Mouse (Mus musculus) heart, postnatal 25 days (tissue): ENCODE data around the gene Slc12a3. TPM values are rescaled to one million over a fixed set of nuclear protein-coding genes. Genes with fewer than 3 reads are reported as not detected.

Source experiments
- DNase-seq: peaks from one replicate; pipeline ENCODE4 v3.0.0; 2022; ENCODE audit warnings: low spot score
- intact Hi-C: fragments of 180-260 bp; cut with DNase I; formaldehyde crosslinking; loops from one replicate; pipeline ENCODE4 v1.15.1; 2025
- total RNA-seq, 2 experiments: library from RNA; stranded (reverse); gene quantifications; 2 replicates each; pipeline ENCODE4 v1.2.3; 2021

Slc12a3 gene
- total RNA-seq, 2 experiments from 2014 or later, result 0.14 to 0.26 TPM

DNA sequence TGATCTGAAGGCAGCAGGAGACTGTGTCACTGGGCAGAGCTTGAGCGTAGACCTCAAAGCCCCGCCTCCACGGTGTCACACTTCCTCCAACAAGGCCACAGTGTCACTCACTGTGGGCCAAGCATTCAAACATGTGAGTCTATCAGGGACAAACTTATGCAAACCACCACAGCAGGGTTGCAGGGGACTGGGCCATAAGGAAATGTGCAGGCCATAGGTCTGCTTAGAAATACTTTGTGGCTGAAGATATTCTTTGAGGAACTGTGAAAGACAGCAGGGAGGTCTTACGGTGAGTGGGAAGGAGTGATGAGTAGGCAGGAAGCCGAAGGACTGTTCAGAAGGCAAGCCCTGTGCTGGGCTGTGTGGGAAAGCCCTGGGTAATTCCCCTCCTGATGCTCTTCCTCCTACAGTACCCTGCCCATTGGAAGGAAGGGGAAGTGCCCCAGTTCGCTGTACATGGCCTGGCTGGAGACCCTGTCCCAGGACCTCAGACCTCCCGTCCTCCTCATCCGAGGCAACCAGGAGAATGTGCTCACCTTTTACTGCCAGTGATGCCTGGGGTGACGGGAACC, 36.5 kb downstream of the Slc12a3 start:
- no peak for DNase-seq
- intact Hi-C loops, result no loop called here

DNA sequence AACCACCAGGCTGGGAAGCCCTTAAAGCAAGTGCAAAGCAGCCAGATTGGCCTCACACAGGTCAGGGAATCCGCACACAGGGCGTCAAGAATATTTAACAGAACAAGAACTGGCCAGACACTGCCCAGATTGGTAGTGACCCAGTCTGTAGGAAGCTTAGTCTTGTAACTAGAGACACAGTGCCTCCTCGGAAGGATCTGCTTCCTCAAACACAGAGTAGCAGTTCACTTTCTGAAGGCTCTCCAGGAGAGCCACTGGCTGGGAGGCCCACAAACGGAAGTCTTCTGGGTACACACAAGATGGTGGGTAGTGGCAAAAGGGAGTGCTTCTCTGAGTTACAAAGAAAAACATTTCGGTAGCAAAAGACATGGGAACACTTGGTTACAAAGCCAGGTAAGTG, 41.8 kb downstream of the Slc12a3 start:
- no peak for DNase-seq
- intact Hi-C loops, result no loop called here

DNA sequence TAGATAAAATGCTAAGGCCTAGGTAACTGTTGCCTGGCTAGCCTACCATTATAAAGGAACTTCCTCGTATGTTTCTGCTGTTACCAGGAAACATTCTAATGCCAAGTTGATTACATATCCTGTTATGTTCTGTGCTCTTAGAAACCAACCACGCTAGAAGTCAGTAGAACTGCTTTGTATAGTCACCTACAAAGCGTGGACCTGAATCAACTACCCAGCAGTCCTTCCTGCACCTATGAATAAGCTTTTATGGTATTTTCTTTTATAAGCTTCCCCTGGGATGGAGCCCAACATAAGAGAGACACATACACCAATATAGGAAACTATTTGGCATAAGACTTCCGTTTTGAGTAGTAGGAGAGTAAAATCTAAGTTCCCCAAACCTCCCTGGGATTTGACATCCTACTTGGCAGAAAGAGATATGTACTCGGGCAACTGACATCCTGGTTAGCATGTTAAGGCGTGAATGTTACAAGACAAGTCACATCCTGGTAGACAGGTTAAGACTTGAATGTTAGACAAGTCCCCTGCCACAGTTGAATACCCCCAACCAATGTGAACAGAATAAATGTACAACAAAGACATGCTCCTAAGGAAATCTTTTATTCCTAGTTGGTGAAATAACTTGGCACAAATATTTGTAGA, 44.1 kb downstream of the Slc12a3 start:
- DNase-seq, result no peak
- intact Hi-C loops, result no loop called here

DNA sequence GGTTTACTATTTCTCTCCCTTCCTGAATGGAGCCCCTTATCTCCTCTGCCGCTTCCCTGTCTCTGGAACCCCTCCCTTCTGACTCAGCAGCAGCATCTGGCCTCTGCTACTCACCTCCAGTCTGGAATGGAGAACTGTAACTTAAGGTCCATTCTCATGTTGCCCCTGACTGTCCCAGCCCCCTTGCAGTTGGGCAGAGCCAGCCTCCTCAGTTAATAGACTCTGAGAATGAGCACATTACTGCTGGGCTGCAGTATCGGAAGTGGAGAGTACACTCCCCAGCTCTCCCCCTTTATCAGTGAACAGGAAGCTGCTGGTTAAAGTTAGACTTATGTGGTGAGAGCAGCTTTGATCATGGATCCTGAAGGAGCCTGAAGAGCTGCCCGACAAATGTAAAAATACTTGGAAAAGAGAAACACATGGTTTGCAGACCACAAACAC, 46.6 kb downstream of the Slc12a3 start:
- no peak for DNase-seq
- intact Hi-C loops, result no loop called here

DNA sequence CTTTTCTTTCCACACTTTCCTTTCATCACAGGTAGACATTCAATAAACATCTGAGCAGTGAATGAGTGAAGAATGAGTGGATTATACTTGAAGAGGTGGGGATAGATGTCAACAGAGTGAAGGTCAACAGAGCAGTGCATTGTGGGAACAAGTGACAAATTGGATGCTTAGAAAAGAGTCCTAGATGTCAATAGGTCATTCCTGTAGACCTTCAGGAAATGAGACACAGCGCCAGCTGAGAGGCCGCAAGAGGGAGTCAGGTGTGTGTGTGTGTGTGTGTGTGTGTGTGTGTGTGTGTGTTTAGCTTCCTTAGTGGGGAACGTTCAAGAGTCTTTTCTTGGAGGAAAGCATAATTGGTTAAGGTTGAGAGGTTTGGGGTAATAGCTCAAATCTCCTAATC, 47.2 kb downstream of the Slc12a3 start:
- intact Hi-C loops, result no loop called here
- DNase-seq, result no peak

DNA sequence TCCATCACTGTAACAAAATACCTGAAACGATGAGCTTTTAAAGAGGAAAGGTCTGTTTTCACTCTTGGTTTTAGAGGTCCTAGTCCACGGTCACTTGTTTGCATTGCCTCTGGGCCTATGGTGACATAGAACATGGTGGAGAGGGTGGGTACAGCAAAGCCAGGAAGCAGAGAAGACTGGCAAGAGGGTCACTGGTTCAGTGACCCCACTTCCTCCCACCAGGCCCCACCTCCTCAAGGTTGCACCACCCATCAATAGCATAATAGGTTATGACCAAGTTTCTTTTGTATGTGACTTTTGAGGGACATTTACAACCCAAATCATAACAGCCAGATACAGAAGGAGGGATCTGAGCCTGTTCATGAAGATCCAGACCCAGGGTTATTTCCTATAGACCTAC, 47.6 kb downstream of the Slc12a3 start:
- intact Hi-C loops, result no loop called here
- DNase-seq, result no peak

DNA sequence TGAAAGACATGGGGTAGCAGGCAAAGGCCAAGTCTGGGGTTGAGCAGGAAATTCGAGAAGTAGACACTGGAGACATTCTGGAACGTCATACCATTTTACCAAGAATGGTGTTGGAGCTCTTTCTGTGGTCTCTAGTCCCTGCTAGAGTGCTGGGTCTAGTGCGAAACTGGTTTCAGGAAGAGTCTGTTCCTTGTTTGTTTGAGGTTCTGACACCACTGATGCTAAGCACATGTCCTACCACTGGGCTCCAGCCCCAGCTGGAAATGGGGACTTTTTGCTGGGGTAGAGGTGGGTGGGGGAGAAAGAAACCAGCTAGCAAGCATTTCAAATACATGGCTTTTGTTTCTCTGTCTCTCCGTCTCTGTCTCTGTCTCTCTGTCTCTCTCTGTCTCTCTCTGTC, 48.0 kb downstream of the Slc12a3 start:
- DNase-seq, result no peak
- intact Hi-C loops, result no loop called here

DNA sequence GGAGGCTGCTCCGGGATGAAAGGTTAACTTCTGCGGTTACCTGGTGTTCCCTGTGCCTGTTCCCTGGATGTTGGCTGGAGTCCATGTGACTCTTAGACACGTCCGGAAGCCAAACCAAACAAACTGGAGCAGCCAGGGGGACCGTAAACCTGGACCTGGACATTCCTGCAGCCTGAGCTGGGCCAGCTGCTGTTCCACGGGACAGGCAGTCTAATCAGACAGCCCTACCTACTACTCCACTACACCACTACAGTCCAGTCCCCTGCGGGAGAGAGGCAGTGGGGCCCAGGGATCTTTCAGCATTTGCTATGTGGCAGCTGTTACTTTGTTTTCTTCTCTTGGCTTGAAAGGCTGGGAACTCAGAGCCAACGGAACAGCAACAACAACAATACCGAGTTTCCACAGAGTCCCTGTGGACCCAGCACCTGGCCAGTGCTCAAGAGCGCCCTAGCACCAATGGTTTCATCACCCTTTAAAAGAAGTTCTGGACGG, 48.8 kb downstream of the Slc12a3 start:
- DNase-seq, result peak; percentile 67
- intact Hi-C loops, result no loop called here

DNA sequence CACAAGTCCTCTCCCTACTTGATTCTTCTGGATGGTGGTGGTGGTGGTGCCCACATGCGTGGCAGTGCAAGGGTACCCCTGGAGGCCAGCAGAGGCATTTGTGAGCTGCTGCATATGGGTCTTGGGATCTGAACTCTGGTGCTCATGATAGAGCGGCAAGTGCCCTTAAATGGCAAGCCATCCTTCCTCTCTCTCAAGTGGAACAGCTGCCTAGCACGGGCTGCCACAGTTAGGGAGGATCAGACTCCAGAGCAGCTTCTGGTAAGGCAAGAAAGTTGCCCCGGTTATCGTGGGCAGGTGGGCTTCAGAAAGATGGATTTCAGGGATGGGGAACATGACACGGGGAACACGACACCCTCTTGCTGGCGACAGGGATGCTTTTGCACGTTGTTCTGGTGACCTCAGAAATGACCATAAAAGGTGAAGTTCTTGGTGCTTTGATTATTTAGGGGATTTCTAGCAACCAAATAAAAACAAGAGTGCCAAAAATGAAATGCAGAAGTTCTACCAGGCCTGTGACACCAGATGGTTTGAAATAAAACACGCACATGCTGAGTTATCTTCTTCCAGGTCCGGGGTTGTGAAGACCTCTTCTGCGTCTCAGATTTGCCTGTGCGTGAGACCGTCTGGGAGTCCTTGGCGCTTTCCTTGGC, 49.9 kb downstream of the Slc12a3 start:
- no peak for DNase-seq
- intact Hi-C loops, result no loop called here

DNA sequence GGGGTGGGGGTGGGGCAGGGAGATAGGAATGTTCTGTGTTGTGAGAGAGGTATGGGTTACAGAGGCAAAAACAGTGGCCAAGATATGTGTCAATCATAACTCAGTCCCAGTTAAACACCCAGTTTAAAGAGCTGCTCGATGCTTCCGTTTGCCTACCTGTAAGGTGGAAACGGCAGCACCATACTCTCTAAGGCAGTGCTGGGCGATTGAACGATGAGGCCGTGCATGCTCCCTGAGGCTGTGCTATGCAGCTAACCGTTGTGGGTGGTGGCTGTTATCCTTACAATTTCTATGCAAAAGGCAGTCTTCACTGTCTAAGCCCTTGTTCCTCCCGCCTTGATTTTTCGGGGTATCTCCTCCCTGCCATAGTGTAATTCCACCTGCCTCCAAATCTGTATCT, 50.7 kb downstream of the Slc12a3 start:
- DNase-seq, result no peak
- intact Hi-C loops, result no loop called here

DNA sequence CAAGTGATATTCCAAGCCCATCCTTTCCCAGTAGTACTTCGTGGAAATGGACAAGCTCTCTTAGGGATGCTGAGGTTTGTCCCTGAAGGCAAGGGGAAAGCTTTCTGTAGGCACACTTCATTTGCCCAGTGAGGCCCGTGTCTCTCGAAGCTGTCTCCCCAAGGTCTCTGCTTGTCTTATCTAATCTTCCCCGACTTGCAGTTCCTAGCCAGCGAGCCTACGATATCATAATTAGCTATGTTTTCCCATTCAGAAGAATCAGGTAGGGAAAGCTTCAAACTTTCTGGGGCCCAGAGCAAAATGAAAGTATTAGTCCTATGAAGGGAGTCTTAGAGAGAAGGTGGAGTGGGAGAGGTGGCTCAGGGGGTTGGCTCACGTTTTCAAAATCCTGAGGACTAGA, 55.2 kb downstream of the Slc12a3 start:
- no peak for DNase-seq
- intact Hi-C loops, result no loop called here

DNA sequence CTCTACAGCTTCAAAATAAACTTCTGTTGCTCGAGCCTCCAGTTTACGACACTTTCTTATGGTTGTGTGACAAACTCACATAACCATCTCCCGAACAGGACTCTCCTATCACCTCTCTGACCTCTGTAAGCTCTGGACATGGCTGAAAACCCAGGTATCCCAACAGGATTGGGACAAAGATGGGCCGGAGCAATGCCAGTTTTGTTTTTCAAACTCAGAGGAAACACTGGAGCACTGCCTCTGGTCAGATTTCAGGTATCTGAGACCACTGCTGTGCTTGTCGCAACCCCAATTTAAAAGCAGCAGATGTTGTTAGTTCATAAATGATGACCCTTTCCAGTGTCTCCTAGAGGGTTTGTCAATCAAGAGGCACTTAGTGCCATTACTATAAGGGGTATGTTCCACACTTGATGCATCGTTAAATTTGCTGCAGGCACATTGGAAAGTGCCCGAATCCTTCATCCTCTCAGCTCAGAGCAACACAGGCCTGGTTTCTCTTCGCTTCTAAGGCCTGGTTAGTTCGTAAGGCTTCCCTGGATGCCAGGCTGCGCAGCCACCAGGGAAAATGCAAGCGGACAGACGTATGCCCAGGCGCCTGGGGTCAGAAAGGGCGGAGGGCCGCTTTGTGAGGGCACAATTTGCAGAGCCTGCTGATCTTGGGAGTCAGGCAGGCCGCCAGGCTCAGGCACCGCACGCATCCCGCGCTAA, 56.7 kb downstream of the Slc12a3 start:
- intact Hi-C loops, result loop anchor here (2.0 kb wide), 1 partner anchor 29 kb away; no protein-coding TSS in a partner anchor
- DNase-seq, result no peak

DNA sequence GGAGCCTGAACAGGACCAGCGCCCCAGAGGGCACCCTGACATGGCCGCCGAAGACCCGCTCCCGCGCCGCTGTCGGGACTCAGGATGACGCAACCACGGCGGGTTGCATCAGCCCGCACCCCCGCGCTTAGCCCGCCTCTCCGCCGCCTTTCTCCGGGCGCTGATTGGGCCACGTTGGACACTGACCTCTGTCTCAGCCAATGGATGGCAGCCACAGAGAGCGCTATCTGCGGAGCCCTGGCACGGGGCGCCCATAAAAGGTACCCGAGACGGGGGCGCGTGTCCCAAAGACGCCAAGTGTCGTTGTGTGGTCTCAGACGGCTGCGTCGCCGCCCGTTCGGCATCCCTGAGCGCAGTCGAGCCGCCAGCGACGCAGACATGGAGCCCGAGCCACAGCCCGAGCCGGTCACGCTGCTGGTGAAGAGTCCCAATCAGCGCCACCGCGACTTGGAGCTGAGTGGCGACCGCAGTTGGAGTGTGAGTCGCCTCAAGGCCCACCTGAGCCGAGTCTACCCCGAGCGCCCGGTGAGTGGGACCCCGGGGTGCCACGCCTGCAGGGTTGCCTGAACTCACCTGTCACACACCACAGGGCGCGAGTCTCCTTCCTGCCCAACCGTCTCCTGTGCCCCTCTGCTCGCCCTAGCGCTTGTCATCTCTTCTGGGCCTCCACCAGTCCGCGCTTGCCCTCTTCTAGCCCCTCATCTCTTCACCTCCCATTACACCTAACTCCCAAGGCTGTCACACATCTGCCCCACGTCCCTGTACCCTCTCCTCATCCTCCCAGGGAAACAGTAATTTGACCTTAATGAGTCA, 57.4 kb downstream of the Slc12a3 start, which contains the start of gene Herpud1:
Gene Herpud1, plus strand, starts transcription at position 225 of the 813 bp plus-strand sequence.
- peak; percentile 98 for DNase-seq
- intact Hi-C loops, result loop anchor here (2.0 kb wide), 1 partner anchor 30 kb away; no protein-coding TSS in a partner anchor

DNA sequence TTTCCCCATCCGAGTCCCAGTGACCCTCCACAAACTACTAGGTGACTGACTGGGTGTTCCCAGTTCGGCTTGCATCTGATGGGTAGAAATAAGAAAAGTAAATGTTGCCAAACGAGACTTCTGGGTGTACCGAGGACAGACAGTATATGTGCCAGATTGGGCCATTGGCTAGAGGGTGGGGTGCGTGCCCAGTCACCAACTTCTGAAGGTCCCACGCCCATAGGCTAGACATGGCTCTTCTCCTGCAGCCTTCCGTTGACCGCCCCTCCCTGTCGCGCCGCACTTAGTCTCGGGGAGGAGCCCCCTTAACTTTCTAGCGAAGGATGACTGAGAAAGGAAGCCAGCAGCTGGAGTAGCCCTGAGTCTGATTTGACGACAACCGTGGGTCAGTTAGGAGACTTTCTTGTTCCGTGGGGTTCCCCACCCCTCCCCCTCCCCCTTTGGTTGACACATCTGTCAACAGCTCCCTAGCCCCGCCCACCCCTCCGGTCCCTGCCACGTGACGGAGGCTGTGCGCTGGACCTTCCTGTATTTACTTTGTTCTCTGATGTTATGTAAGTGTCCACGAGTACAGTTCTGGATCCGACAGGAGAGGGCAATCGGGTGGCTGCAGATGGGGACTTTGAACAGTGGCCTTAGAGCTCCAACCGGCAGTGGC, 58.2 kb downstream of the Slc12a3 start:
- intact Hi-C loops, result loop anchor here (2.0 kb wide), 1 partner anchor 30 kb away; no protein-coding TSS in a partner anchor
- peak; percentile 91 for DNase-seq

DNA sequence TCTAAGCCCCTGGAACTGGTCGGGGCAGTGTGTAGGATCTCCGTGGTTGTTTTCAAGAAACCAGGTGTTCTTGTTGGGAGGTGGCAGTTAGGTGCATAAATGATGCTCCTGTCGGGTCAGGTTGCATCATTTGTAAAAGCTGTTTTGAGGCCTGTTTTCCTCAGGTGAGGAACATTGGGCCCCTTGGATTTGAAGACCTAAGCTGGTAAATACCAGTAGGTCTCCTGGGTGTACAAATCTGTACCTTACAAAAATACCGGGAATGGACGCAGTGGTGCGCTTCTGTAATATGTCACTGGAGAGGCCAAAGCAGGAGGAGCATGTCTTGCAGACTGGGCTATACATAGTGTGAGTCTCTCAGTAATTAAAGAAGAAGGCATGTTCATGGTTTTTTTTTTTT, 58.8 kb downstream of the Slc12a3 start:
- no peak for DNase-seq
- intact Hi-C loops, result loop anchor here (2.0 kb wide), 1 partner anchor 31 kb away; no protein-coding TSS in a partner anchor

DNA sequence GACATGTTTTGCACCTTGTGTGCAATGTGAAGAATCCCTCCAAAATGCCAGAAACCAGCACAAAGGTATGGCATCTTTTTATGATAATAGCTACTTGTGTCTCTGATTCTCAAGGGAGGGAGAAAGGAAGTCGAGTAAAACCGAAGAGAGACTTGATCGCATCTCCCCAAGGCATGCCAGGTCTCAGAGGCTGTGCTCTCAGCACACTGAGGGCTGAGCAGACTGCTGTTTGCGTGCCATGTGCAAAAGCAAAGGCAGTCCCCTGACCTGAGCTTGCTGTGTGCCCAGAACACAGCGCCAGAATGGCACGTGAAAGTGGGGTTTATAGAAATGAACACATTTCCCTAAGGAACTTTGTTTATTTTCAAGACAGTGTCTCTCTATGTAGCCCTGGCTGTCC, 60.5 kb downstream of the Slc12a3 start:
- intact Hi-C loops, result no loop called here

DNA sequence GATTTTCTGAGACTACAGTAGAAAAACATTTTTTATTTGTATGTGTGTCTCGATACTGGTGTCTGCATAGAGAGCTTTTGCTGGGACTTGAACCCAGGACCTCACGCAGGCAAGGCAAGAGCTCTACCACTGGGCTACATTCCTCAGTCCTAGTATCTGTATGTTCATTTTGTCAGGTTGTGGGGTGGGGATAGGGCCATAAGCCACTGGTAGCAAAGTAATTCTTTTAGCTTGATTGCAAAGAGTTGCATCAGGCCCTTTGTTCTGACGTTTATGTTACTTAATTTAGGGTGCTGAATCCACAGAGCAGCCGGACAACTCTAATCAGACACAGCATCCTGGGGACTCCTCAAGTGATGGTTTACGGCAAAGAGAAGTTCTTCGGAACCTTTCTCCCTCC, 61.4 kb downstream of the Slc12a3 start:
- no peak for DNase-seq
- intact Hi-C loops, result no loop called here

More for the DNA sequence above, 60.5 kb downstream of the Slc12a3 start:
- no peak for DNase-seq

DNA sequence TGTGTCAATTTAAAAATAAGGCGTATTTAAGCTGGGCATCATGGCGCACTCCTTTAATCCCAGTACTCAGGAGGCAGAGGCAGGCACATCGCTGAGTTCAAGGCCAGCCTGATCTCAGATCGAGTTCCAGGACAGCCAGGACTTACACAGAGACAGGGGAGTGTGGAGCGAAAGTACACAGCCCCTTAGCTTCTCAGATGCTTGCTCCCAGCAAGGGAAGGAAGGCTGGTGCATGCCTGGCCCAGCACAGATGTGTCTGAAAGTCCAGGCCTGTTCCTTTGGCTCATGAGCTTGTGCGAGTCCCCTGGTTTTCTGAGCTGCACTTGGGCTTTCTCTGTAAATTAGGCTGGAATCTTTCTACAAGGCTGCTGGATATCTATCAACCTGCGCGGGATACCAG, 61.9 kb downstream of the Slc12a3 start:
- intact Hi-C loops, result no loop called here

DNA sequence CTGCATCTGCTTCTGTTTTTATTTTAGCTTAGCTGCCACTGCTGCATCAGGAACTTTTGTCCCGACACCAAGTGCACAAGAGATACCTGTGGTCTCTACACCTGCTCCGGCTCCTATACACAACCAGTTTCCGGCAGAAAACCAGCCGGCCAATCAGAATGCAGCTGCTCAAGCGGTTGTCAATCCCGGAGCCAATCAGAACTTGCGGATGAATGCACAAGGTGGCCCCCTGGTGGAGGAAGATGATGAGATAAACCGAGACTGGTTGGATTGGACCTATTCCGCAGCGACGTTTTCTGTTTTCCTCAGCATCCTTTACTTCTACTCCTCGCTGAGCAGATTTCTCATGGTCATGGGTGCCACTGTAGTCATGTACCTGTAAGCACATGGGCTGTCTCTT, 63.1 kb downstream of the Slc12a3 start:
- DNase-seq, result no peak
- intact Hi-C loops, result no loop called here

More for the DNA sequence above, 61.9 kb downstream of the Slc12a3 start:
- DNase-seq, result no peak
